ENCODE assay signal across 21 mouse cellular contexts in genomic region chr2:5358049-5358448, GRCm38 (mm10).
DNase-seq lines count a peak whose midpoint lies in the region; TF ChIP-seq lines count a peak whose summit lies in the region.
"Had no signal": no experiment of that assay in that cellular context is flagged by ENCODE, and none has a peak within 500 bp of the region (broad histone marks: within the 10 kb centered on the region; RNA-seq: fewer than 3 reads in every experiment).

No protein-coding gene starts in this region.

- no peak for TF ChIP-seq CTCF in left cerebral cortex, adult 2 months (IDR thresholded peaks at IDR 0.05)

- intact Hi-C loops in left cerebral cortex, adult 2 months (cut with DNase I), result no loop called here

- peak; percentile 22 to 48 for DNase-seq in frontal cortex, adult 2 months (ENCODE audit: extremely low spot score in 1 of 2, low spot score in 1 of 2)
- no peak for DNase-seq in frontal cortex, postnatal 10 days (ENCODE audit: low spot score in 2 of 2)
- DNase-seq in left cerebral cortex, adult 2 months (ENCODE audit: extremely low spot score in 1 of 2, low spot score in 2 of 2), result no peak
- DNase-seq in left cerebral cortex, adult 9 months (ENCODE audit: low spot score in 2 of 2), result no peak
- peak; percentile 76 for DNase-seq in brain, adult 2 months (ENCODE audit: low read depth, low spot score)
- DNase-seq in urinary bladder, adult 18-20 months (ENCODE audit: low spot score in 2 of 2), result no peak
- no peak for DNase-seq in embryo, embryonic 11 days
- DNase-seq: adrenal gland, adult 8-10 months; adrenal gland, postnatal 14 days; adrenal gland, postnatal 36 days; cerebellum, adult 11 months; cerebellum, adult 18-20 months; cerebellum, adult 8-10 months; cerebellum, adult 9-11 months; cerebellum, postnatal 14 days; cerebellum, postnatal 36 days; forebrain, postnatal 0 days had no signal

- no peak overlapping the region for H3K4me3 ChIP-seq in left cerebral cortex, adult 2 months
- H3K4me3 ChIP-seq: embryonic facial prominence, embryonic 10.5 days; embryonic facial prominence, embryonic 12.5 days; forebrain, embryonic 13.5 days; forebrain, embryonic 15.5 days had no signal

- H3K27ac ChIP-seq in left cerebral cortex, adult 2 months, result peak overlapping the region; percentile 55
- H3K27ac ChIP-seq: embryonic facial prominence, embryonic 10.5 days; embryonic facial prominence, embryonic 12.5 days; forebrain, embryonic 13.5 days; forebrain, embryonic 15.5 days had no signal

Comparison
In these comparisons a context has a peak if more than half of its experiments do, and no peak if none do; other contexts are left out.
1. DNase-seq: peak in frontal cortex, adult 2 months (2 of 2) and brain, adult 2 months (single experiment); none in frontal cortex, postnatal 10 days (0 of 2), left cerebral cortex, adult 2 months (0 of 2), left cerebral cortex, adult 9 months (0 of 2), urinary bladder, adult 18-20 months (0 of 2) and embryo, embryonic 11 days (single experiment).